Mouse (Mus musculus) kidney, embryonic 14.5 days (tissue): ENCODE results near the gene Mbtps2. TPM values are rescaled to one million over a fixed set of nuclear protein-coding genes. Genes with fewer than 3 reads are reported as not detected.

ENCODE experiments used
- ATAC-seq: fragments of 200-750 bp; cut with Nextera tagmentation; 2 replicates; pipeline ENCODE4 v1.8.0; 2017; ENCODE audit warnings: moderate number of reproducible peaks, mild to moderate bottlenecking, moderate TSS enrichment, moderate library complexity; ENCODE audit not compliant: low FRiP score, low TSS enrichment
- H3K27ac ChIP-seq: fragments of 300-500 bp; sonication (generic); 2 replicates; pipeline ENCODE4 v1.5.1; 2014; ENCODE audit warnings: low read depth, mild to moderate bottlenecking, low read length, moderate library complexity, mixed read lengths
- H3K27me3 ChIP-seq: fragments of 300-500 bp; sonication (generic); 2 replicates; pipeline ENCODE4 v1.6.1; 2014; ENCODE audit warnings: mild to moderate bottlenecking, low read length; ENCODE audit not compliant: control insufficient read depth, insufficient read depth
- H3K36me3 ChIP-seq: fragments of 300-500 bp; sonication (generic); 2 replicates; pipeline ENCODE4 v1.6.1; 2014; ENCODE audit warnings: low read length, mixed read lengths; ENCODE audit not compliant: control insufficient read depth, insufficient read depth
- H3K4me1 ChIP-seq: fragments of 300-500 bp; sonication (generic); 2 replicates; pipeline ENCODE4 v1.6.1; 2014; ENCODE audit warnings: low read length, mixed read lengths; ENCODE audit not compliant: control insufficient read depth, insufficient read depth
- H3K4me2 ChIP-seq: fragments of 300-500 bp; sonication (generic); replicated peaks from 2 replicates; pipeline ENCODE4 v1.6.1; 2014; ENCODE audit warnings: low read depth, mild to moderate bottlenecking, low read length
- H3K4me3 ChIP-seq: fragments of 300-500 bp; sonication (generic); 2 replicates; pipeline ENCODE4 v1.5.1; 2014; ENCODE audit warnings: mild to moderate bottlenecking, low read length
- H3K9ac ChIP-seq: fragments of 300-500 bp; sonication (generic); 2 replicates; pipeline ENCODE4 v1.6.1; 2014; ENCODE audit warnings: low read depth, mild to moderate bottlenecking, low read length, moderate library complexity
- H3K9me3 ChIP-seq: fragments of 300-500 bp; sonication (generic); 2 replicates; pipeline ENCODE4 v1.6.1; 2016; ENCODE audit warnings: low read length; ENCODE audit not compliant: control insufficient read depth
- WGBS: fragments of 180-500 bp; shearing (Covaris S2); extraction: QIAGEN DNeasy Blood & Tissue Kit; methylation state at CpG from one replicate; pipeline ENCODE4 v1.1.7; 2014; 5-methylcytosine and 5-hydroxymethylcytosine counted together
- polyA plus RNA-seq: library from polyadenylated mRNA; unstranded; fragments of >200 nt; fragmentation: Nextera tagmentation; extraction: Ambion mirVana; gene quantifications from 2 replicates; pipeline ENCODE4 v1.2.1, GENCODE M21; 2014

Gene Mbtps2
- 17.1 and 28.5 TPM in 2 replicates for polyA plus RNA-seq

DNA sequence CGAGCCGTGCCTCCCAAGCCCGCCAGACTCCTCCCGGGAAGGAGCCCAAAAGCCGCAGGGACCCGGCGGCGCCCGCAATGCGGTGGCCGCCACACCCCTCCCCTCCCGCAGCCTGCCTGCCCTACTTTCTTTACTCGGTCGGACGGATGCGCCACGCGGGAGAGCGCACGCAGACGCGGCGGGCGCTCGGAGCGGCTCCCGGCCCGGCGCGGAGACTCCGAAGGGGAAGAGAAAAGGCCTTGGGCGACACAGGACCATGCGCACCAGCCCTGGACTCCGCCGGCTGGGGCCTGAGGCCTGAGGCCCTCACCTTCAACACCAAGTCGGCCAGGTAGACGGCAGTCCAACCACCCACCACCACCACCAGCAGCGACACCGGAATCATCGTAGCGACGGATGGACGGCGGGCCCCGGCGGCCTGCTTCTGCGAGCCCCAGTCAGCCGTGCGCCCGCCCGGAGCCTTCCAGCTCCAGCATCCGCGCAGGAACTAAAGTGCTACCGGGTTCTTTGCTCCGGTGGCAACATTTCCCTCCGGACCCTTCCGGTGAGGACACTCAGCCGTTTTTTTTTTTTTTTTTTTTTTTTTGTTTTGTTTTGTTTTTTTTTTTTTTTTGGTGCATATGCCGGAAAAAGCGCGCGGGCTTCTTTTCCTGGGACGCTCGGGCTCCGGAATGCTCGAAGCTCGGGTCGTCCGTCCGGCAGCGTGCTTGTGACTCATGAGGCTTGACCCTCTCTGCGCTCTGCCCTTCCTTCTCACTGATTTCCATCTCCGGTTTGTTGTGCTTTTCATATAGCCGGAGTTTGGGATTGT is at the start of gene Mbtps2:
Gene Mbtps2 (minus strand): TSS at position 530 of the 811 bp plus-strand sequence.
- peak within 1 kb of the TSS; percentile 59 for H3K4me3 ChIP-seq
- peak within 1 kb of the TSS; percentile 94 for H3K27ac ChIP-seq
- no peaks in the 10 kb centered on the region for H3K27me3 ChIP-seq
- no peaks in the 10 kb centered on the region for H3K36me3 ChIP-seq
- H3K4me1 ChIP-seq, result no peaks in the 10 kb centered on the region
- peak within 1 kb of the TSS; percentile 40 for H3K4me2 ChIP-seq
- no peaks in the 10 kb centered on the region for H3K9me3 ChIP-seq
- WGBS, result 25% methylated on average over 74 of the region's 74 CpGs
- H3K9ac ChIP-seq, result peak within 1 kb of the TSS; percentile 86
- peak; percentile 88 for ATAC-seq

DNA sequence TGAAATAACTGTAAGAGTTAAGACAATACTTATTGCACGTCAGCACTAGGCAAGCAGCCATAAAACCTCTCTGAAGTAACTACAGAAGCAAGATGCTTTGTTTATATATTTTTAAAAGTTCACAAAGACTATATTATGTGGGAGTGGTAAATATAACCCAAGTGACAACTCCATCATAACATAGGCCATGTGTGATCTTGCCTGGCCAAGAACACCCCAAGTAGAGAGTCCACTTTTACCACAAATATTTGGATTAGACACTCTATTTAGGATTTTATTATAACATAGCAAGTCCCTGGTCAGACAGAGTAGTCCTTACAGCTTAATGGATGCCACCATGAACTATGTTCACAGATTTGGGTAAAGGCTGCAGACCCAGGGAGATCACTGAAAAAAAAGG is 47.9 kb upstream of the Mbtps2 start:
- H3K27ac ChIP-seq, result no peak overlapping the region
- no peak for ATAC-seq
- no peaks in the 10 kb centered on the region for H3K36me3 ChIP-seq
- WGBS, result 71% methylated on average over 1 of the region's 1 CpGs
- no peaks in the 10 kb centered on the region for H3K27me3 ChIP-seq
- H3K4me1 ChIP-seq, result no peaks in the 10 kb centered on the region
- H3K4me3 ChIP-seq, result no peak overlapping the region
- H3K9ac ChIP-seq, result no peak overlapping the region
- H3K4me2 ChIP-seq, result no peak overlapping the region
- H3K9me3 ChIP-seq, result no peaks in the 10 kb centered on the region

DNA sequence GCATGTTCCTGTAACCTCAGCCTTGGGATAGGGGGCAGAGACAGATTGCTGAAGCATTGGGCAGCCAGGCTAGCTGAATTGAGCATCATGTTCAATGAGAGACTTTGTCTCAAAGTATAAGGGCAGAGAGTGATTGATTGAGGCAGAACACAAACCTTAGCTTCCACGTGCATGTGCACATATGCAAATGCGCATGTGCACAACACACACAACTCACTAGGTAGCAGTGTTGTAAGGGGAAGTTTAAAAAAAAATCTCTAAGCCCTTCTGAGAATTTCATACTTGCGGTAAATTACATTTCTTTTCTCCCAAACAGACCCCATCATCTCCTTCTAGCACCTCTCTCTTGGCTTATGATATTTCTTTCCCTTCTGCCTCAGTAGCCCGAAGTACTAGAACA is 46.2 kb upstream of the Mbtps2 start:
- Histone ChIP-seq H3K4me1 (no peaks in the 10 kb centered on the region), H3K36me3 (no peaks in the 10 kb centered on the region), H3K9me3 (no peaks in the 10 kb centered on the region), H3K27ac (no peak overlapping the region), H3K4me3 (no peak overlapping the region), H3K27me3 (no peaks in the 10 kb centered on the region), H3K9ac (no peak overlapping the region), H3K4me2 (no peak overlapping the region)
- WGBS, result 77% methylated on average over 4 of the region's 4 CpGs
- no peak for ATAC-seq

DNA sequence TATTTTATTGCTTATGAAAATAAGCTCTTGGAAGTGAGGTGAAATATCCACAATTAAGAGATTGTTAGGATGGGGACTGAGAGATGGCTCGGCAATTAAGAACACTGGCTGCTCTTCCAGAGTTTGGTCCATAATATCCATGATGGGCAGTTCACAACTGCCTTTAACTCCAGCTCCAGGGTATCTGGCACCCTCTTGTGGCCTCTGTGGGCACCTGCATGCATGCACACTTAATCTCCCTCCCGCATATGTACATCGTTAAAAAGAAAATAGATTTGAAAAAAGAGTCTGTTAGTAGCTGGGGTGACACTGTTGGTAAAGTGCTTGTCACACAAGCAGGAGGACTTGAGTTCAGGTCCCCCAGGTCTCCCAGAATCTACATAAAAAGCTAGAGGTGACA is 45.8 kb upstream of the Mbtps2 start:
- no peaks in the 10 kb centered on the region for H3K4me1 ChIP-seq
- H3K27ac ChIP-seq, result no peak overlapping the region
- H3K36me3 ChIP-seq, result no peaks in the 10 kb centered on the region
- H3K27me3 ChIP-seq, result no peaks in the 10 kb centered on the region
- H3K4me2 ChIP-seq, result no peak overlapping the region
- ATAC-seq, result peak; percentile 28
- 41% methylated on average over 3 of the region's 3 CpGs for WGBS
- no peaks in the 10 kb centered on the region for H3K9me3 ChIP-seq
- no peak overlapping the region for H3K9ac ChIP-seq
- H3K4me3 ChIP-seq, result no peak overlapping the region

DNA sequence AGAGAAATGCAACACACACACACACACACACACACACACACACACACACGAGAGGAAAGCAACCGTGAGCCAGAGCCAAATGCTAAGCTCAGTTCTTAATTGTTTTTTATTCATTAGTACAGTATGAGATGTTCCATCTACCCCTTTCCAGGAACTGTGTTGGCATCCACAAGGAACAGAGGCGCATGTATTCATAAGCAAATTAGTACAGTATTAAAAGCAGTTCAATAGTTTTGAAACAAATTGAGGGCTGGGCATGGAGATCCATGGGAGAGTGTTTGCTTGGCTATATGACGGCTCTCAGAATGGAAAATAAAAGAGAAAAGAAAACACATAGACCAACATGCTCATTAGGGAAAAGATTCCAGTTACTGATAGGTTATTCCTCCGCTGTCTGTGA is 44.3 kb upstream of the Mbtps2 start:
- H3K27me3 ChIP-seq, result no peaks in the 10 kb centered on the region
- no peaks in the 10 kb centered on the region for H3K36me3 ChIP-seq
- no peak overlapping the region for H3K4me2 ChIP-seq
- no peaks in the 10 kb centered on the region for H3K4me1 ChIP-seq
- no peak overlapping the region for H3K9ac ChIP-seq
- WGBS, result 87% methylated on average over 5 of the region's 5 CpGs
- H3K4me3 ChIP-seq, result no peak overlapping the region
- ATAC-seq, result no peak
- H3K9me3 ChIP-seq, result no peaks in the 10 kb centered on the region
- H3K27ac ChIP-seq, result no peak overlapping the region

DNA sequence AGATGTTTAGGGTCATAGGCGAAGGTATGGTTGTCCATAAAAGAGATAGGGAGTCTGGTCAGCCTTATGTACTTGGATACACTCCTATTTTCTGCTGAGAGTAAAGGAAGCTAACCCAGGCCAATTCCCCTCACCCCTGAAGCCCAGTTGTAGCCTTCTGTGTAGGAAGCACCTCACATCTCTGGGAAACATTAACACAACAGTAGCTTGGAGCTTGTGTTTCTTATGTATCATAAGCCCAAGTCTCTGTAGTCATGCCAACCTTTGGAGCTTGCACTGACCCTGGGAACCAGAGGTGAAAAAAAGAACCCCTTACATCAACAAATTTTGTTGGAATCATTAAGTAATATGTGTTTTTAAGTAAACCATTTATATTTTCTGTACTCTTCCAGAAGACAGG is 38.7 kb upstream of the Mbtps2 start:
- no peaks in the 10 kb centered on the region for H3K9me3 ChIP-seq

DNA sequence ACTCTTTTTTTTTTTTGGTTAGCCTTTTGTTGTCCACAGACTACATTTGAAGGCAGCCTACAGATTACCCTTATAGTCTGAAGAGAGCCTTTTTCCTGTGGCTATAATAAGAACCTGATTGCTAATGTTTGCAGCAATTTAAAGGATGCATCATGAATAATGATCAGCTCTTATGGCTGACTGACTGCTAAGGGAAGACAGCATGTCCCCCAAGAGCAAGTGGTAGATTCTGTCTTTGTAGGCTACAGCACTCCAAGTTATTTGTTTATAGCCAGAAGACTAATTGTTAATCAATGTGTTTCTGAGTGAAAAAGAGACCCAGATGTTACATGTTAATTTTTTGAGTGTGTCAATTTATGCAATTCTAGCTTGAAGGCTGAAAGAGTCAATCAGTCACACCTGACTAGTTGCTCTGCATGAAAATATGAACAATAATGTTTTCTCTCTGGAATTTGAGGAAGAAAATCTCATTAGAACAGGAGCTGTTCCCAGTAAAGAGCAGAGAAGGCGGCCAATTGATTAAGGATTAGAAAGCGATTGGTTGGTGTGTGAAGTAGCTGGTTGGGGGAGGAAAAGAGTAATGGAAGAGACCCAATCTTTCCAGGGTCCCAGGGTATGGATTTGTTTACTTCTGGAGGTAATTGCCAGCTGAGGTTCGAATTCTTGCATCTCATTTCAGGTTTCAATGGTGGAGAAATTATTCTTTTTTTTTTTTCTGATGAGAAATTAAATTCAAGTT is 35.3 kb upstream of the Mbtps2 start:
- H3K36me3 ChIP-seq, result no peaks in the 10 kb centered on the region
- no peaks in the 10 kb centered on the region for H3K4me1 ChIP-seq
- no peak overlapping the region for H3K4me2 ChIP-seq
- no peak for ATAC-seq
- no peak overlapping the region for H3K4me3 ChIP-seq
- H3K9me3 ChIP-seq, result no peaks in the 10 kb centered on the region
- H3K27me3 ChIP-seq, result no peaks in the 10 kb centered on the region
- H3K9ac ChIP-seq, result no peak overlapping the region
- H3K27ac ChIP-seq, result no peak overlapping the region
- WGBS, result 72% methylated on average over 3 of the region's 3 CpGs

More for the DNA sequence above, 38.7 kb upstream of the Mbtps2 start:
- Histone ChIP-seq H3K36me3 (no peaks in the 10 kb centered on the region), H3K4me3 (no peak overlapping the region), H3K9ac (no peak overlapping the region), H3K4me1 (no peaks in the 10 kb centered on the region), H3K4me2 (no peak overlapping the region), H3K27ac (no peak overlapping the region), H3K27me3 (no peaks in the 10 kb centered on the region)
- no peak for ATAC-seq
- 69% methylated on average over 1 of the region's 1 CpGs for WGBS

DNA sequence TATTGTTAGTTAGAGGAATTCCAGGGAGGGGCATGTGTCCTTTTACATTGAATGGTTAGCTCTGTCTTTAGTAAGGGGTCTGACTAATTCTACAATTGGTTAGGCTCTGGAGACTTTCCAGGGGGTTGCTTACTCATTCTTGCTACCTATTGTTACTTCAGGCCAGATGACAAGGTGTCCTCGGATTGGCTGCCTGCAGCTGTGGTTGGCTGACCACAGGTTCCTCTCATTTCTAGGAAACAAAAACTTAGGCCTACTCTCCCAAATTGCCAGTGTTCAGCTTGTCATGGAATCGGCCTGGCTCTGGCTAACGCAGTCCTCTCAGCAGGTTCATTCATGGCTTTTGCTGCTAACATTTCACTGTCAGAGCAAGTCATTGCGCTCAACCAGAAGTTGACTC is 31.8 kb upstream of the Mbtps2 start:
- Histone ChIP-seq H3K4me1 (no peaks in the 10 kb centered on the region), H3K4me2 (no peak overlapping the region), H3K27ac (no peak overlapping the region), H3K36me3 (no peaks in the 10 kb centered on the region), H3K9ac (no peak overlapping the region), H3K27me3 (no peaks in the 10 kb centered on the region), H3K4me3 (no peak overlapping the region), H3K9me3 (no peaks in the 10 kb centered on the region)
- no peak for ATAC-seq
- WGBS, result 81% methylated on average over 4 of the region's 4 CpGs

DNA sequence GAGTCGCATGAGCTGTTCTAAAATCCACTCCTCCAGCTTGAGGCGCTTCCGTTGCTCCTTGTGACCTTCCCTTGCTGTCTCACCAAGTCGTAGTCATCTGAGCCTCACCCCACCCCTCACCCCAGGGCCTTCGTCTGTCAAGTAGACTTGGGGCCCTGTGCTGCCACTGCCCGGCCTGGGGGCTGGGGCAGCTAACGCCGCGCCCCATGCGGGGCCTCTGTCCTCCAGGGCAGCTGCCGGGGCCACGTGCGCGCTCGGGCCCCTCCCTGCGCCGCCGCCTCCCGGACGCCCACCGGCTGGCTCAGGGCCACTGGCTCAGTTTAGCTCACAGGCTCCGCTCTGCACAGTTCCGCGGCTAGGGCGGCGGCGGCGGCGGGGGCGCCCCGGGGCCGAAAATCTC is 14.4 kb upstream of the Mbtps2 start:
- ATAC-seq, result peak; percentile 80; the same call in 1 of the 2 replicates
- Histone ChIP-seq H3K36me3 (no peaks in the 10 kb centered on the region), H3K4me2 (peak overlapping the region; percentile 41; the same call in 1 of the 2 replicates), H3K9me3 (no peaks in the 10 kb centered on the region), H3K27ac (no peak overlapping the region), H3K9ac (no peak overlapping the region; the same call in 1 of the 2 replicates), H3K4me1 (peaks cover 3% of the 10 kb centered on the region; the same call in 1 of the 2 replicates), H3K27me3 (no peaks in the 10 kb centered on the region), H3K4me3 (peak overlapping the region; percentile 12; the same call in 1 of the 2 replicates)
- 28% methylated on average over 30 of the region's 32 CpGs for whole genome bisulfite sequencing
